Mouse (Mus musculus): ENCODE data around the gene Pofut2.

DNA sequence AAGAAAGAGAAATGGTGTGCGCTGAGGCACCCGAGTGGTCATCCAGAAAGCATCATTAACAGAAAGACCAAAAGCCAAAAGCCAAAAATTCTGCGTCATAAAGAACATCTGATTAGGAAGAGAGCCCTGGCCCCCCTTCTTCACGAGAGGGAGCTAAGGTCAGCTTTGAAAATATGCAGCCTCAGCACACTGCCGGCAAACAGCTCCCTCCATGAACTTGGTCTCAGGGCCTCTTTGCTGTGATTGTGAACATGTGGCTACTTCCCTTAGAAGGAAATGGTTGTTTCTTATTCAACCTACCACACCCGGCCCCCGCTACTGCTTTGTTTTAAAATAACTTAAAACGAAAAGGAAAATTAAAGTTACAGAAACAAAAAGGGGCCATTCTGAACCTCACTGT is 44.4 kb upstream of the Pofut2 start:
- TF ChIP-seq CTCF (IDR thresholded peaks at IDR 0.05; ENCODE audit: extremely low read depth, insufficient read length, insufficient replicate concordance, low read depth, low read length) (no peak), POLR2A (IDR thresholded peaks at IDR 0.05; ENCODE audit: low read depth, low read length) (no peak)

Data from small intestine, adult 2 months (tissue).